Mouse (Mus musculus) myocyte (in vitro differentiated cells): ENCODE measurements around the gene Hpd. TPM values are rescaled to one million over a fixed set of nuclear protein-coding genes. Genes with fewer than 3 reads are reported as not detected.
A peak's percentile ranks its signal among the peaks of the same experiment; 100 is the strongest.

ENCODE experiments used
- H3K27me3 ChIP-seq: one replicate; pipeline ENCODE4 v1.6.1; 2011; ENCODE audit not compliant: control insufficient read depth, insufficient read depth, insufficient read length
- H3K36me3 ChIP-seq: one replicate; pipeline ENCODE4 v1.6.1; 2011; ENCODE audit not compliant: control insufficient read depth, insufficient read depth
- H3K4me2 ChIP-seq: one replicate; pipeline ENCODE4 v1.6.1; 2011; ENCODE audit warnings: low read depth, control low read depth
- H3K4me3 ChIP-seq: one replicate; pipeline ENCODE4 v1.5.1; 2011; ENCODE audit warnings: mild to moderate bottlenecking, control low read depth, moderate library complexity
- H3K79me2 ChIP-seq: one replicate; pipeline ENCODE4 v1.6.1; 2011; ENCODE audit not compliant: control insufficient read depth, insufficient read depth
- H3ac ChIP-seq: one replicate; pipeline ENCODE4 v1.6.1; 2011; ENCODE audit not compliant: control insufficient read depth, insufficient read length
- CEBPB ChIP-seq: IDR thresholded peaks from 2 replicates; pipeline ENCODE4 v1.6.1; 2011; ENCODE audit warnings: mild to moderate bottlenecking, moderate library complexity; ENCODE audit not compliant: poor library complexity, insufficient read depth, severe bottlenecking
- E2F4 ChIP-seq: IDR thresholded peaks from one replicate; pipeline ENCODE4 v1.6.1; 2011; ENCODE audit warnings: mild to moderate bottlenecking, control low read depth, moderate library complexity; ENCODE audit not compliant: insufficient read depth
- MAX ChIP-seq: IDR thresholded peaks from one replicate; pipeline ENCODE4 v1.6.1; 2011; ENCODE audit warnings: low read depth, mild to moderate bottlenecking, control low read depth
- MYOD1 ChIP-seq, 3 experiments: IDR thresholded peaks; one replicate each; pipeline ENCODE4 v1.6.1; 2011; ENCODE audit warnings: control low read depth in 2 of 3, low read depth in 2 of 3, mild to moderate bottlenecking in 2 of 3, moderate library complexity in 1 of 3; ENCODE audit not compliant: insufficient read length in 2 of 3, control insufficient read depth in 1 of 3
- MYOG ChIP-seq, 3 experiments: IDR thresholded peaks; one replicate each; pipeline ENCODE4 v1.6.1; 2011; ENCODE audit warnings: control low read depth in 2 of 3, low read depth in 2 of 3, mild to moderate bottlenecking in 2 of 3; ENCODE audit not compliant: insufficient read length in 2 of 3, control insufficient read depth in 1 of 3, insufficient read depth in 1 of 3
- POLR2A ChIP-seq: IDR thresholded peaks from one replicate; pipeline ENCODE4 v1.6.1; 2011; ENCODE audit warnings: low read depth, mild to moderate bottlenecking, control low read depth, moderate library complexity; ENCODE audit not compliant: insufficient read length
- POLR2AphosphoS2 ChIP-seq: IDR thresholded peaks from one replicate; pipeline ENCODE4 v1.6.1; 2011; ENCODE audit warnings: low read depth, control low read depth; ENCODE audit not compliant: insufficient read length
- REST ChIP-seq: IDR thresholded peaks from one replicate; pipeline ENCODE4 v1.6.1; 2011; ENCODE audit warnings: mild to moderate bottlenecking, control low read depth, moderate library complexity; ENCODE audit not compliant: insufficient read depth, insufficient read length
- SRF ChIP-seq: IDR thresholded peaks from one replicate; pipeline ENCODE4 v1.6.1; 2011; ENCODE audit warnings: low read depth; ENCODE audit not compliant: control insufficient read depth, insufficient read length
- TCF12 ChIP-seq: IDR thresholded peaks from one replicate; pipeline ENCODE4 v1.6.1; 2011; ENCODE audit warnings: mild to moderate bottlenecking, control low read depth; ENCODE audit not compliant: poor library complexity, insufficient read depth, severe bottlenecking
- TCF3 ChIP-seq: IDR thresholded peaks from one replicate; pipeline ENCODE4 v1.6.1; 2011; ENCODE audit warnings: low read depth, control low read depth; ENCODE audit not compliant: insufficient read length
- USF1 ChIP-seq: IDR thresholded peaks from one replicate; pipeline ENCODE4 v1.6.1; 2011; ENCODE audit warnings: low read depth, mild to moderate bottlenecking, control low read depth, moderate library complexity
- polyA plus RNA-seq: library from polyadenylated mRNA; unstranded; fragments of >200 nt; fragmentation: generic; extraction: Trizol; gene quantifications from one replicate; pipeline ENCODE4 v1.2.1, GENCODE M21; 2012; ENCODE audit warnings: missing spikeins

The Hpd gene
- polyA plus RNA-seq, 1 experiment, result not detected

GRCm38 (mm10) chr5:123171646-123172350, 10.7 kb downstream of the Hpd start:
- no peaks in the 10 kb centered on the region for H3K79me2 ChIP-seq
- peak overlapping the region; percentile 13 for H3K4me2 ChIP-seq
- H3ac ChIP-seq, result no peak overlapping the region
- TF ChIP-seq REST (no peak), USF1 (no peak), MYOG (IDR thresholded peaks at IDR 0.05; ENCODE audit: control insufficient read depth in 1 of 3, insufficient read depth in 1 of 3, insufficient read length in 2 of 3, low read depth in 2 of 3) (no peak), MAX (no peak), CEBPB (no peak), SRF (no peak), E2F4 (no peak), POLR2A (no peak), TCF3 (no peak), POLR2AphosphoS2 (no peak), MYOD1 (IDR thresholded peaks at IDR 0.05; ENCODE audit: control insufficient read depth in 1 of 3, insufficient read length in 2 of 3, low read depth in 2 of 3) (no peak), TCF12 (no peak)
- H3K4me3 ChIP-seq, result no peak overlapping the region
- H3K27me3 ChIP-seq, result no peaks in the 10 kb centered on the region
- no peaks in the 10 kb centered on the region for H3K36me3 ChIP-seq

- Histone ChIP-seq H3K36me3 (peaks cover 3% of the 10 kb centered on the region), H3K4me2 (peak overlapping the region; percentile 48), H3ac (no peak overlapping the region), H3K4me3 (no peak overlapping the region), H3K27me3 (no peaks in the 10 kb centered on the region), H3K79me2 (no peaks in the 10 kb centered on the region)
- no peak for TF ChIP-seq USF1
- TF ChIP-seq POLR2A, result no peak
- TF ChIP-seq MAX, result no peak
- TF ChIP-seq TCF3, result no peak
- no peak for TF ChIP-seq POLR2AphosphoS2
- no peak for TF ChIP-seq TCF12
- TF ChIP-seq SRF, result no peak
- no peak for TF ChIP-seq E2F4
- TF ChIP-seq MYOD1 (IDR thresholded peaks at IDR 0.05; ENCODE audit: control insufficient read depth in 1 of 3, insufficient read length in 2 of 3, low read depth in 2 of 3), result no peak
- no peak for TF ChIP-seq CEBPB
- no peak for TF ChIP-seq MYOG (IDR thresholded peaks at IDR 0.05; ENCODE audit: control insufficient read depth in 1 of 3, insufficient read depth in 1 of 3, insufficient read length in 2 of 3, low read depth in 2 of 3)
- no peak for TF ChIP-seq REST
Observed at GRCm38 (mm10) chr5:123170365-123170764, 12.2 kb downstream of the Hpd start.

GRCm38 (mm10) chr5:123169284-123169683, 13.2 kb downstream of the Hpd start, which contains the start of gene Psmd9:
Gene Psmd9 (plus strand): TSS chr5:123169413.
- H3K4me2 ChIP-seq, result peak within 1 kb of the TSS; percentile 48
- H3K79me2 ChIP-seq, result no peaks in the 10 kb centered on the region
- H3K36me3 ChIP-seq, result peaks cover 4% of the 10 kb centered on the region
- H3ac ChIP-seq, result no peak within 1 kb of the TSS
- TF ChIP-seq E2F4, result no peak
- TF ChIP-seq USF1, result no peak
- TF ChIP-seq TCF3, result no peak
- TF ChIP-seq SRF, result no peak
- TF ChIP-seq MYOG (IDR thresholded peaks at IDR 0.05; ENCODE audit: control insufficient read depth in 1 of 3, insufficient read depth in 1 of 3, insufficient read length in 2 of 3, low read depth in 2 of 3), result no peak
- TF ChIP-seq TCF12, result no peak
- no peak for TF ChIP-seq POLR2AphosphoS2
- TF ChIP-seq REST, result no peak
- TF ChIP-seq POLR2A, result no peak
- TF ChIP-seq CEBPB, result no peak
- TF ChIP-seq MYOD1 (IDR thresholded peaks at IDR 0.05; ENCODE audit: control insufficient read depth in 1 of 3, insufficient read length in 2 of 3, low read depth in 2 of 3), result no peak
- H3K27me3 ChIP-seq, result no peaks in the 10 kb centered on the region
- H3K4me3 ChIP-seq, result no peak within 1 kb of the TSS

- TF ChIP-seq SRF, result no peak
- TF ChIP-seq USF1, result no peak
- TF ChIP-seq MYOD1 (IDR thresholded peaks at IDR 0.05; ENCODE audit: control insufficient read depth in 1 of 3, insufficient read length in 2 of 3, low read depth in 2 of 3), result no peak
- no peak for TF ChIP-seq MAX
- no peak for TF ChIP-seq TCF12
- no peak for TF ChIP-seq E2F4
- no peak for TF ChIP-seq TCF3
- no peak for TF ChIP-seq CEBPB
- TF ChIP-seq MYOG (IDR thresholded peaks at IDR 0.05; ENCODE audit: control insufficient read depth in 1 of 3, insufficient read depth in 1 of 3, insufficient read length in 2 of 3, low read depth in 2 of 3), result no peak
- no peak for TF ChIP-seq POLR2AphosphoS2
- TF ChIP-seq REST, result no peak
- TF ChIP-seq POLR2A, result no peak
- H3K79me2 ChIP-seq, result no peaks in the 10 kb centered on the region
- H3K36me3 ChIP-seq, result peaks cover 13% of the 10 kb centered on the region
- H3K4me2 ChIP-seq, result no peak overlapping the region
- H3K27me3 ChIP-seq, result no peaks in the 10 kb centered on the region
- no peak overlapping the region for H3K4me3 ChIP-seq
- H3ac ChIP-seq, result no peak overlapping the region
Observed at GRCm38 (mm10) chr5:123167591-123167990, 14.9 kb downstream of the Hpd start.

- Histone ChIP-seq H3ac (no peak overlapping the region), H3K79me2 (no peaks in the 10 kb centered on the region), H3K4me3 (no peak overlapping the region), H3K36me3 (peaks cover 13% of the 10 kb centered on the region), H3K27me3 (no peaks in the 10 kb centered on the region), H3K4me2 (no peak overlapping the region)
- TF ChIP-seq MYOD1 (IDR thresholded peaks at IDR 0.05; ENCODE audit: control insufficient read depth in 1 of 3, insufficient read length in 2 of 3, low read depth in 2 of 3) (no peak), TCF12 (no peak), TCF3 (no peak), POLR2A (no peak), SRF (no peak)
Observed at GRCm38 (mm10) chr5:123166437-123166836, 16.1 kb downstream of the Hpd start.
